8 mouse cellular contexts compared by ENCODE assay signal in genomic region chr11:114676431-114676830, GRCm38 (mm10). TPM values are rescaled to one million over a fixed set of nuclear protein-coding genes. Genes with fewer than 3 reads are reported as not detected.
A peak's percentile ranks its signal among the peaks of the same experiment; 100 is the strongest.
DNase-seq lines count a peak whose midpoint lies in the region; ATAC-seq lines count a peak whose summit lies in the region.

No protein-coding gene starts in this region.

- no peak overlapping the region for H3K27ac ChIP-seq in heart, embryonic 11.5 days (ENCODE audit: low read depth, low read length)
- H3K27ac ChIP-seq in hindbrain, embryonic 12.5 days: no peak overlapping the region
- peak overlapping the region; percentile 43; the same call in 1 of the 2 replicates for H3K27ac ChIP-seq in limb, embryonic 15.5 days
- H3K27ac ChIP-seq in midbrain, embryonic 16.5 days (ENCODE audit: low read length): peak overlapping the region; percentile 35

- H3K27me3 ChIP-seq in heart, embryonic 11.5 days (ENCODE audit: control insufficient read depth, insufficient read depth, low read length): peaks cover 6% of the 10 kb centered on the region
- 0 out of 2 replicates have a peak, but pooled peaks cover 13% of the 10 kb centered on the region for H3K27me3 ChIP-seq in hindbrain, embryonic 12.5 days
- no peaks in the 10 kb centered on the region for H3K27me3 ChIP-seq in limb, embryonic 15.5 days
- peaks cover 5% of the 10 kb centered on the region for H3K27me3 ChIP-seq in midbrain, embryonic 16.5 days (ENCODE audit: control insufficient read depth, insufficient read depth, low read depth, low read length)

- peaks cover 17% of the 10 kb centered on the region for H3K36me3 ChIP-seq in heart, embryonic 11.5 days (ENCODE audit: control insufficient read depth, insufficient read depth, low read length)
- H3K36me3 ChIP-seq in hindbrain, embryonic 12.5 days: peaks cover 25% of the 10 kb centered on the region
- peaks cover 28% of the 10 kb centered on the region for H3K36me3 ChIP-seq in limb, embryonic 15.5 days
- peaks cover 23% of the 10 kb centered on the region for H3K36me3 ChIP-seq in midbrain, embryonic 16.5 days (ENCODE audit: control insufficient read depth, insufficient read depth, low read length)

- peak overlapping the region; percentile 65 for H3K4me3 ChIP-seq in heart, embryonic 11.5 days (ENCODE audit: low read depth, low read length)
- peak overlapping the region; percentile 53 for H3K4me3 ChIP-seq in hindbrain, embryonic 12.5 days
- peak overlapping the region; percentile 62 for H3K4me3 ChIP-seq in limb, embryonic 15.5 days
- peak overlapping the region; percentile 46 for H3K4me3 ChIP-seq in midbrain, embryonic 16.5 days (ENCODE audit: low read depth, low read length)

- no peak for ATAC-seq in heart, embryonic 11.5 days (replicated peaks; ENCODE audit: insufficient number of reproducible peaks, low FRiP score, low TSS enrichment)
- ATAC-seq in common myeloid progenitor, adult 5-6 weeks (replicated peaks; ENCODE audit: low read depth, poor library complexity, severe bottlenecking): peak; percentile 33
- ATAC-seq in hindbrain, embryonic 12.5 days (ENCODE audit: low FRiP score): no peak
- no peak for ATAC-seq in limb, embryonic 15.5 days (ENCODE audit: insufficient number of reproducible peaks, low FRiP score, low TSS enrichment, low read depth)
- ATAC-seq in midbrain, embryonic 16.5 days: no peak

- peaks cover 30% of the 10 kb centered on the region for H3K4me1 ChIP-seq in heart, embryonic 11.5 days (ENCODE audit: control insufficient read depth, insufficient read depth, low read length)
- H3K4me1 ChIP-seq in hindbrain, embryonic 12.5 days: peaks cover 48% of the 10 kb centered on the region
- peaks cover 53% of the 10 kb centered on the region for H3K4me1 ChIP-seq in limb, embryonic 15.5 days
- peaks cover 6% of the 10 kb centered on the region for H3K4me1 ChIP-seq in midbrain, embryonic 16.5 days (ENCODE audit: control insufficient read depth, insufficient read depth, low read length)

- H3K9me3 ChIP-seq in heart, embryonic 11.5 days (replicated peaks; ENCODE audit: control insufficient read depth, low read length): no peaks in the 10 kb centered on the region
- H3K9me3 ChIP-seq in hindbrain, embryonic 12.5 days (replicated peaks): no peaks in the 10 kb centered on the region
- no peaks in the 10 kb centered on the region for H3K9me3 ChIP-seq in limb, embryonic 15.5 days
- no peaks in the 10 kb centered on the region for H3K9me3 ChIP-seq in midbrain, embryonic 16.5 days (replicated peaks; ENCODE audit: control insufficient read depth, low read length, poor library complexity, severe bottlenecking)

- 5% methylated on average over 14 of the region's 14 CpGs for WGBS in heart, embryonic 11.5 days (ENCODE audit: insufficient replicate concordance)
- WGBS in hindbrain, embryonic 12.5 days: 7% methylated on average over 14 of the region's 14 CpGs
- 9% methylated on average over 14 of the region's 14 CpGs for WGBS in limb, embryonic 15.5 days
- WGBS in midbrain, embryonic 16.5 days: 10% methylated on average over 14 of the region's 14 CpGs

- peak overlapping the region; percentile 99 for H3K4me2 ChIP-seq in heart, embryonic 11.5 days
- peak overlapping the region; percentile 88 for H3K4me2 ChIP-seq in hindbrain, embryonic 12.5 days (replicated peaks)
- H3K4me2 ChIP-seq in limb, embryonic 15.5 days: peak overlapping the region; percentile 94
- peak overlapping the region; percentile 83 for H3K4me2 ChIP-seq in midbrain, embryonic 16.5 days (ENCODE audit: low read length)

- DNase-seq in heart, adult 9 months (ENCODE audit: low spot score in 2 of 2): no peak
- no peak for DNase-seq in layer of hippocampus, adult 8-10 months (ENCODE audit: low spot score in 2 of 2)
- no peak for DNase-seq in layer of hippocampus, postnatal 14 days (ENCODE audit: low spot score in 2 of 2)

- peak overlapping the region; percentile 76; the same call in 1 of the 2 replicates for H3K9ac ChIP-seq in heart, embryonic 11.5 days (ENCODE audit: low read depth, low read length)
- peak overlapping the region; percentile 56 for H3K9ac ChIP-seq in hindbrain, embryonic 12.5 days
- peak overlapping the region; percentile 69; the same call in 1 of the 2 replicates for H3K9ac ChIP-seq in limb, embryonic 15.5 days
- peak overlapping the region; percentile 71 for H3K9ac ChIP-seq in midbrain, embryonic 16.5 days (ENCODE audit: low read depth, low read length)

RNA-seq across cellular contexts. Expression of gene Ttyh2, which starts 1.2 kb away (rescaled TPM):
- 5.0 and 5.1 TPM in 2 replicates for polyA plus RNA-seq in heart, embryonic 11.5 days (2014; fragmentation: Nextera tagmentation; extraction: Ambion mirVana)
- total RNA-seq in common myeloid progenitor, adult 5-6 weeks (2017): 5.6 and 7.6 TPM in 2 replicates
- polyA plus RNA-seq in hindbrain, embryonic 12.5 days (2016; fragmentation: Nextera tagmentation; extraction: Ambion mirVana): 18.0 and 23.8 TPM in 2 replicates
- 22.4 and 29.7 TPM in 2 replicates for polyA plus RNA-seq in limb, embryonic 15.5 days (2015; fragmentation: Nextera tagmentation; extraction: Ambion mirVana)
- 29.2 and 30.9 TPM in 2 replicates for polyA plus RNA-seq in midbrain, embryonic 16.5 days (2015; fragmentation: Nextera tagmentation; extraction: Ambion mirVana)
- 10 to 100 TPM; 29.9 to 38.8 (median 36.2) TPM for total RNA-seq in layer of hippocampus, adult 8-10 months (2022)
- total RNA-seq in layer of hippocampus, postnatal 14 days (2021): 10 to 100 TPM; 26.0 to 30.1 TPM

RNA-seq across cellular contexts. Expression of gene Rpl38, which starts 8.1 kb away (rescaled TPM):
- polyA plus RNA-seq in heart, embryonic 11.5 days (2014; fragmentation: Nextera tagmentation; extraction: Ambion mirVana): 781 and 853 TPM in 2 replicates
- total RNA-seq in common myeloid progenitor, adult 5-6 weeks (2017): 3,935 and 5,520 TPM in 2 replicates
- polyA plus RNA-seq in hindbrain, embryonic 12.5 days (2016; fragmentation: Nextera tagmentation; extraction: Ambion mirVana): 787 and 856 TPM in 2 replicates
- polyA plus RNA-seq in limb, embryonic 15.5 days (2015; fragmentation: Nextera tagmentation; extraction: Ambion mirVana): 866 and 1,120 TPM in 2 replicates
- polyA plus RNA-seq in midbrain, embryonic 16.5 days (2015; fragmentation: Nextera tagmentation; extraction: Ambion mirVana): 641 and 649 TPM in 2 replicates
- total RNA-seq in layer of hippocampus, adult 8-10 months (2022): 1,000 to 10,000 TPM in 2 of 4 experiments, 100 to 1,000 TPM in 2; 690 to 1,011 (median 866) TPM
- total RNA-seq in layer of hippocampus, postnatal 14 days (2021): 100 to 1,000 TPM; 800 to 850 TPM

RNA-seq across cellular contexts. Expression of gene Dnaic2, which starts 50.8 kb away (rescaled TPM):
- polyA plus RNA-seq in heart, embryonic 11.5 days (2014; fragmentation: Nextera tagmentation; extraction: Ambion mirVana): 0.20 and 0.50 TPM in 2 replicates
- not detected in 2 replicates for total RNA-seq in common myeloid progenitor, adult 5-6 weeks (2017)
- polyA plus RNA-seq in hindbrain, embryonic 12.5 days (2016; fragmentation: Nextera tagmentation; extraction: Ambion mirVana): 3.3 and 4.5 TPM in 2 replicates
- 1.1 and 1.3 TPM in 2 replicates for polyA plus RNA-seq in limb, embryonic 15.5 days (2015; fragmentation: Nextera tagmentation; extraction: Ambion mirVana)
- 2.2 and 3.1 TPM in 2 replicates for polyA plus RNA-seq in midbrain, embryonic 16.5 days (2015; fragmentation: Nextera tagmentation; extraction: Ambion mirVana)
- 1 to 10 TPM; 1.9 to 2.6 (median 2.2) TPM for total RNA-seq in layer of hippocampus, adult 8-10 months (2022)
- 1 to 10 TPM; 1.6 to 3.5 TPM for total RNA-seq in layer of hippocampus, postnatal 14 days (2021)

Comparison
In these comparisons a context has a peak if more than half of its experiments do, and no peak if none do; other contexts are left out.
1. H3K27ac ChIP-seq: peak in limb, embryonic 15.5 days (single experiment) and midbrain, embryonic 16.5 days (single experiment); none in heart, embryonic 11.5 days (single experiment) and hindbrain, embryonic 12.5 days (single experiment).
2. Peak in every context shown above with its lines, with median percentiles within 50 percentile points of each other: H3K4me2 ChIP-seq, H3K4me3 ChIP-seq and H3K9ac ChIP-seq.